Mouse (Mus musculus): Measurements from ENCODE around the gene RPS10-NUDT3. TPM values are rescaled to one million over a fixed set of nuclear protein-coding genes. Genes with fewer than 3 reads are reported as not detected.

Gene RPS10-NUDT3
- polyA plus RNA-seq, 1 experiment: not detected

GRCm38 (mm10) chr17:27657123-27657522 is 22.1 kb upstream of the RPS10-NUDT3 start:
- Histone ChIP-seq H3K27ac (ENCODE audit: control insufficient read depth, insufficient read depth, low read depth, low read length, poor library complexity) (no peak overlapping the region), H3K4me3 (replicated peaks; ENCODE audit: control insufficient read depth, low read depth, low read length) (no peak overlapping the region), H3K4me1 (ENCODE audit: control insufficient read depth, insufficient read depth, low read length) (no peaks in the 10 kb centered on the region; the same call in 1 of the 2 replicates)
- 60% methylated on average over 8 of the region's 8 CpGs for WGBS
- TF ChIP-seq POLR2A (IDR thresholded peaks at IDR 0.05; ENCODE audit: borderline replicate concordance, control insufficient read depth, low read depth, low read length): no peak
- TF ChIP-seq CTCF (IDR thresholded peaks at IDR 0.05; ENCODE audit: control insufficient read depth, insufficient read depth, low read length): no peak

GRCm38 (mm10) chr17:27656414-27656813 is 21.4 kb upstream of the RPS10-NUDT3 start:
- Histone ChIP-seq H3K27ac (ENCODE audit: control insufficient read depth, insufficient read depth, low read depth, low read length, poor library complexity) (no peak overlapping the region), H3K4me1 (ENCODE audit: control insufficient read depth, insufficient read depth, low read length) (no peaks in the 10 kb centered on the region; the same call in 1 of the 2 replicates), H3K4me3 (replicated peaks; ENCODE audit: control insufficient read depth, low read depth, low read length) (no peak overlapping the region)
- 2% methylated on average over 5 of the region's 5 CpGs for WGBS
- TF ChIP-seq POLR2A (IDR thresholded peaks at IDR 0.05; ENCODE audit: borderline replicate concordance, control insufficient read depth, low read depth, low read length): no peak
- TF ChIP-seq CTCF (IDR thresholded peaks at IDR 0.05; ENCODE audit: control insufficient read depth, insufficient read depth, low read length): no peak

- 2% methylated on average over 14 of the region's 14 CpGs for WGBS
- H3K4me3 ChIP-seq (replicated peaks; ENCODE audit: control insufficient read depth, low read depth, low read length): no peak overlapping the region
- H3K4me1 ChIP-seq (ENCODE audit: control insufficient read depth, insufficient read depth, low read length): no peaks in the 10 kb centered on the region; the same call in 1 of the 2 replicates
- TF ChIP-seq POLR2A (IDR thresholded peaks at IDR 0.05; ENCODE audit: borderline replicate concordance, control insufficient read depth, low read depth, low read length) (no peak), CTCF (IDR thresholded peaks at IDR 0.05; ENCODE audit: control insufficient read depth, insufficient read depth, low read length) (no peak)
- H3K27ac ChIP-seq (ENCODE audit: control insufficient read depth, insufficient read depth, low read depth, low read length, poor library complexity): no peak overlapping the region
Observed at GRCm38 (mm10) chr17:27656011-27656399, 21.0 kb upstream of the RPS10-NUDT3 start.

- 3% methylated on average over 65 of the region's 65 CpGs for WGBS
- Histone ChIP-seq H3K4me3 (replicated peaks; ENCODE audit: control insufficient read depth, low read depth, low read length) (peak within 1 kb of the TSS; percentile 29), H3K27ac (ENCODE audit: control insufficient read depth, insufficient read depth, low read depth, low read length, poor library complexity) (peak within 1 kb of the TSS; percentile 29; the same call in 1 of the 2 replicates), H3K4me1 (ENCODE audit: control insufficient read depth, insufficient read depth, low read length) (no peaks in the 10 kb centered on the region; the same call in 1 of the 2 replicates)
- TF ChIP-seq POLR2A (IDR thresholded peaks at IDR 0.05; ENCODE audit: borderline replicate concordance, control insufficient read depth, low read depth, low read length): no peak
- TF ChIP-seq CTCF (IDR thresholded peaks at IDR 0.05; ENCODE audit: control insufficient read depth, insufficient read depth, low read length): no peak
Observed at GRCm38 (mm10) chr17:27655089-27656010, 20.3 kb upstream of the RPS10-NUDT3 start, which contains the start of gene Pacsin1. Pacsin1 (plus strand) TSS chr17:27655509.

- Histone ChIP-seq H3K4me1 (ENCODE audit: control insufficient read depth, insufficient read depth, low read length) (no peaks in the 10 kb centered on the region; the same call in 1 of the 2 replicates), H3K4me3 (replicated peaks; ENCODE audit: control insufficient read depth, low read depth, low read length) (no peak overlapping the region), H3K27ac (ENCODE audit: control insufficient read depth, insufficient read depth, low read depth, low read length, poor library complexity) (no peak overlapping the region)
- TF ChIP-seq POLR2A (IDR thresholded peaks at IDR 0.05; ENCODE audit: borderline replicate concordance, control insufficient read depth, low read depth, low read length) (no peak), CTCF (IDR thresholded peaks at IDR 0.05; ENCODE audit: control insufficient read depth, insufficient read depth, low read length) (no peak)
- WGBS: 71% methylated on average over 10 of the region's 10 CpGs
Observed at GRCm38 (mm10) chr17:27653253-27653959, 18.4 kb upstream of the RPS10-NUDT3 start.

GRCm38 (mm10) chr17:27652046-27652790 is 17.2 kb upstream of the RPS10-NUDT3 start:
- 36% methylated on average over 23 of the region's 23 CpGs for WGBS
- no peak for TF ChIP-seq POLR2A (IDR thresholded peaks at IDR 0.05; ENCODE audit: borderline replicate concordance, control insufficient read depth, low read depth, low read length)
- no peak for TF ChIP-seq CTCF (IDR thresholded peaks at IDR 0.05; ENCODE audit: control insufficient read depth, insufficient read depth, low read length)
- Histone ChIP-seq H3K4me1 (ENCODE audit: control insufficient read depth, insufficient read depth, low read length) (no peaks in the 10 kb centered on the region; the same call in 1 of the 2 replicates), H3K4me3 (replicated peaks; ENCODE audit: control insufficient read depth, low read depth, low read length) (no peak overlapping the region), H3K27ac (ENCODE audit: control insufficient read depth, insufficient read depth, low read depth, low read length, poor library complexity) (no peak overlapping the region)

GRCm38 (mm10) chr17:27650586-27650985 is 15.6 kb upstream of the RPS10-NUDT3 start:
- no peak overlapping the region for H3K27ac ChIP-seq (ENCODE audit: control insufficient read depth, insufficient read depth, low read depth, low read length, poor library complexity)
- no peaks in the 10 kb centered on the region; the same call in 1 of the 2 replicates for H3K4me1 ChIP-seq (ENCODE audit: control insufficient read depth, insufficient read depth, low read length)
- 74% methylated on average over 13 of the region's 13 CpGs for WGBS
- H3K4me3 ChIP-seq (replicated peaks; ENCODE audit: control insufficient read depth, low read depth, low read length): no peak overlapping the region
- TF ChIP-seq POLR2A (IDR thresholded peaks at IDR 0.05; ENCODE audit: borderline replicate concordance, control insufficient read depth, low read depth, low read length): no peak
- TF ChIP-seq CTCF (IDR thresholded peaks at IDR 0.05; ENCODE audit: control insufficient read depth, insufficient read depth, low read length): no peak
